Mouse (Mus musculus): ENCODE data around the gene Ppp1r8.
"Not testable (repeated sequence)": the region's sequence is repeated elsewhere in the genome, so short reads cannot be mapped to it uniquely, and the experiment has no call there.

Ppp1r8 gene

DNA sequence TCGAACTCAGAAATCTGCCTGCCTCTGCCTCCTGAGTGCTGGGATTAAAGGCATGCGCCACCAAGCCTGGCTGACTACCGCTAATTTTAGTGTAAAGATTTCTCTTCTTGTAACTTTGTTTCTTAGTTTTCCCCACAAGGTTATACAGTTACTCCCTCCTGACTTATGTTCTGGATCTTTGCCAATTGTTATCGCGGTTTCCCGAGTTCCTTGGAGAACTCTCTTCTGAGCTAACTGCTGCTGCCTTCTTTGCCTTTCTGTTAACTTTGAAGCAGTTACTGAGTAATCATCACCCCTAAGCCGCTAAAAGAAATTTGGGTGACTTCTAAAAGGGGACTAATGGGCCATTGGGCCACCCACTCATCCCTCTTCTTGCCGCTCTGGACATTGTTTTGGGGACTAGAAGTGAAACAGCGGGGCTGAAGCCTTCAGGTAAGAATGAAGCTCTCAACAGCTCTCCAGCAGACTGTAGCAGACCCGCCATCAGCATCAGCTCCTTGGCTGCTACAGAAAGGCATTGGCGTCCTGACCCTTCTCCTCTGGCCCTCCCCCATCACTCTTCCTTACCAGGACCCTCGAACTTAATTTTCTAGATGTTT is 37.3 kb downstream of the Ppp1r8 start:
- DNase-seq: no peak

DNA sequence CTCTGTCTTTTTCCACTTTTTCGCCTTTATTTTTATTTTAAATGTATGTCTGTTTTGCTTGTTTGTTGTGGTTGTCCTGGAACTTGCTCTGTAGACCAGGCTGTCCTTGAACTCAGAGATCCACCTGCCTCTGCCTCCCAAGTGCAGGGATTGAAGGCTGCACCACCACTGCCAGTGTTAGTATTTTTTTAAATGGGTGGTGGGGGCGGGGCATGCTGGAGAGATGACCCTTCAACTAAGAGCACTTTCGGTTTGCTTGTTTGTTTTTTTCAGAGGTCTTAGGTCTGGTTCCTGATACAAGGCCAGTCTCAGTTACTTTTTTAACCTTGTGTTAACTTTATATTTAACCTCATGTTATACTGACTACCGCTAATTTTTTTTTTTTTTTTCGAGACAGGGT is 37.8 kb downstream of the Ppp1r8 start:
- no peak for DNase-seq

DNA sequence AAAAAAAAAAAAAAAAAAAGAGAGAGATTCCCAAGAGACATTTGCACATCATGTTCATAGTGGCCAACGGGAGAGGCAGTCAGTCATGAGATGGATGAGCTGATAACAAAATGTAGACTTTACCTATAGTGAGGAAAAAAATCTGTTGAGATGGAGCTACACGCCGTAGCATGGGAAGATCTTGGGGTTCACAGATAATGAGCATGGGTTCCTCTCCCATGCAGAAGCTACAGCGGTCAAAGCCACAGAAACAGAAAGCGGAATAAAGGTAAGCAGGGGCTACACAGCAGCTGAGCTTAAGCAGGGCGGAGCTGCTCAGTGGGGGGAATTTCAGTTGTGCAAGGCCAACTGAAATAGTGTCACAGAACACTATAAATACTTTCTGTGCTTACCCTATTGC is 38.6 kb downstream of the Ppp1r8 start:
- no peak for DNase-seq

DNA sequence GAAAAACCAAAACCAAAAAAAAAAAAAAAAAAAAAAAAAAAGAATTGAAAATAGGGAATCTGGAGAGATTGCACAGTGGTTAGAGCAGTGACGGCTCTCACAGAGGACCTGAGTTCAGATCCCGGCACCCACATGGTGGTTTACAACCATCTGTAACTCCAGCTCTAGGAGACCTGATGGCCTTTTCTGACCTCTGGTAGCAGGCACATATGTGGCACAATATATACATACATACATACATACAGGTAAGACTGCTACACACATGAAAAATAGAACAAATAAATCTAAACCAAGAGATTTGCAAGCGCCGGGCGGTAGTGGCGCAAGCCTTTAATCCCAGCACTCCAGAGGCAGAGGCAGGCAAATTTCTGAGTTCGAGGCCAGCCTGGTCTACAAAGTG is 39.1 kb downstream of the Ppp1r8 start:
- DNase-seq: no peak

DNA sequence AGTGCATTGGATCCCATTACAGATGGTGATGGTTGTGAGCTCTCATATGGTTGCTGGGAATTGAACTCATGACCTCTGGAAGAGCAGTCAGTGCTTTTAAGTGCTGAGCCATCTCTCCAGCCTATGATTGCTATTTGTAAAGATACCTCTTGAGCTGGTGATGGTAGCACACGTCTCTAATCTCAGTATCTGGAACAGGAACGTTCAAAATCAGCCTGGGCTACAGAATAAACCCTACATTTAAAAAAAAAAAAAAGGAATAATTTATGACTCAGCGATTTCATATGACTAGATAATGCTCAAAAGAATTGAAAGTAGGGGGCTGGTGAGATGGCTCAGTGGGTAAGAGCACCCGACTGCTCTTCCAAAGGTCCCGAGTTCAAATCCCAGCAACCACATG is 39.8 kb downstream of the Ppp1r8 start:
- no peak for DNase-seq

DNA sequence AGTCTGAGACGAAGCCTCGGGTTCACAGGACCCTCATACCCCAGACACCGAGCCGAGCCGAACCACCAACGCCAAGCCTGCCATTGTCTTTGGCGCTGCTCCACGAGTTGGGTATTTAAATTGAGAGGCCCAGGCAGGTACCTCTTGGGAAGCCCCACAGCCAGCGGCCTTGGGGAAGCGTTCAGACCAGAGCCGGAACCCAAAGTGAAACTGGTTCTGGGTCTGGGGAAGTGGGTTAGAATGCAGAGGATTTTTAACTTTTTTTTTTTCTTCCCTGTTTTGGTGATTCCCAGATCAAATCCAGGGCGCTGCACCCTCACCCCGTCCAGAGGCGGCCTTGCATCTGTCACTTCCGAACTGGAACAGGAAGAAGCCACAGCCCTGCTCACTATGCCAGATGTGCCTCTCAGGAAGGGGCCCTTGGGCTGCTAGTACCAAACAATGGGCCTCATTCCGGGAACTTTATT is 40.8 kb downstream of the Ppp1r8 start:
- DNase-seq: no peak

DNA sequence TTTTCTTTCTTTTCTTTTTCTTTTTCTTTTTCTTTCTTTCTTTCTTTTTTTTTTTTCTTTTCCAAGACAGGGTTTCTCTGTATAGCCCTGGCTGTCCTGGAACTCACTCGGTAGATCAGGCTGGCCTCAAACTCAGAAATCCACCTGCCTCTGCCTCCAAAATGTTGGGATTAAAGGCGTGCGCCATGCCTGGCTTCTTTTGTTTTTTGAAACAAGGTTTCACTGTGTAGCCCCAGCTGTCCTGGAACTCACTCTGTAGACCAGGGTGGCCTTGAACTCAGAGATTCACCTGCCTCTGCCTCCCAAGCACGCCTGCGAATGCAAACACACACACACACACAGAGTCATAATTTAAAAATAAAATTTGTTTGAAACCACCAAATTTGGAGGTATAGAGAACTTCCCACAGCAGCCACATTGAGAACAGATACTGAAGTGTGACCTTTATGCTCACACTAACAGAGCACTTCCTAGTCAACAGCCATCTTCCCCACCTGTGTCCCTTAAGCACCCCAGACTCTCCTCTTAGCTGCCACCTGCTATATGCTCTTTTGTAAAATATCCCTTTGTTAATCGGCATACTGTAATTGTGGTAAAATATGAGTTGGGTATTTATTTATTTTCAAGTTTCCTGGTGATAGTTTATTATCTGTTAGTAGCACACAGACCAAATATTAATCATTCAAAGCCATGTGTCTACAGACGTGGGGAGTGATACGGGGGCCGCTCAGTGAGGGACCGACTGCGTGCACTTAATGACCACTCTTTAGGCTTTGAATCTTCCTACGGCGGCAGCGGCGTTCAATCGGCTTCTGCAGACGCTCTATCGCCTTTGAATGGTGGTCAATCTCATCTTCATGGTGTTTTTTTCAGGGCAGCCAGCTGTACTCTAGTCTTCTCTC is 41.5 kb downstream of the Ppp1r8 start:
- no peak for DNase-seq

DNA sequence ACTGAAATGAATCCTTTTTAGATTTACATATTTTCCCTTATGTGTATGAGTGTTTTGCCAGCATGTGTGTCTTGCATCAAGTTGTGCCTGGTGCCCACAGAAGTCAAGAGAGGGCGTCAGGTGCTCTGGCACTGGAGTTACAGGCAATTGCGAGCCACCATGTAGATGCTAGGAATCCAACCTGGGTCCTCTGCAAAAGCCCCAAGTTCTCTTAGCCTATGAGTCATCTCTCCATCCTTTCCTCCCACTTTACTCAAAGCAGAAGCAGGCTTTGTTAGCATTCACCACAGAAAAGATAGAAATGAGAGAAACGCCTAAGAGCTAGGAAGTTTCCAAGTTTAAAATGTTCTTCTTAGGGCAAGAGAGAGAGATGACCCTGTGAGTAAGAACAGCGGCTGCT is 43.1 kb downstream of the Ppp1r8 start:
- no peak for DNase-seq

DNA sequence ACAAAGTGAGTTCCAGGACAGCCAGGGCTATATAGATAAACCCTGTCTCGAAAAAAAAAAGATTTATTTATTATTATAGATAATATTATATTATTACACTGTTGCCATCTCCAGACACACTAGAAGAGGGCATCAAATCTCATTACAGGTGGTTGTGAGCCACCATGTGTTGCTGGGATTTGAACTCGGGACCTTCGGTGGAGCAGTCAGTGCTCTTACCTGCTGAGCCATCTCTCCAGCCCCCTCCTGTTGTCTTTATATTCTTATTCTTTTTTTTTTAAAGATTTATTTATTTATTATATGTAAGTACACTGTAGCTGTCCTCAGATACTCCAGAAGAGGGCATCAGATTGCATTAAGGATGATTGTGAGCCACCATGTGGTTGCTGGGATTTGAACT is 44.3 kb downstream of the Ppp1r8 start:
- DNase-seq: not testable (repeated sequence)

DNA sequence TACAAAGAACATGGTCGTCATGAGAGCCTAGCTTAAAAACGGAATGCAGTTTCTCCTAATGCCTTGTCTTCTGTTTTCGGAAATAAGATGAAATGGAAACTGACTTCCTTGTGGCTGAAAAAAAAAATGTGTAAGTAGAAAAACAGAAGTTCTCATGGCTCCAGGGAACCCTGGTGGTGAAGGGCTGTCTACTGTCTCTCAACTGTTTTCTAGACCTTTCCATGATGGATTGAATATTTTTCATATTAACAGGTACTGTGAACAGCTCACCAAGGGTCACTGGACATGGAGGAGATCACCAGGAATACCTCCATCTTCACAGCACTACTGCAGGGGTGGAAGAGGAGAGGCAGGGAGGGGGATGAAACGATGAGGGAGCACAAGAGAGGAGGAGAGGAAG is 44.9 kb downstream of the Ppp1r8 start:
- no peak for DNase-seq

DNA sequence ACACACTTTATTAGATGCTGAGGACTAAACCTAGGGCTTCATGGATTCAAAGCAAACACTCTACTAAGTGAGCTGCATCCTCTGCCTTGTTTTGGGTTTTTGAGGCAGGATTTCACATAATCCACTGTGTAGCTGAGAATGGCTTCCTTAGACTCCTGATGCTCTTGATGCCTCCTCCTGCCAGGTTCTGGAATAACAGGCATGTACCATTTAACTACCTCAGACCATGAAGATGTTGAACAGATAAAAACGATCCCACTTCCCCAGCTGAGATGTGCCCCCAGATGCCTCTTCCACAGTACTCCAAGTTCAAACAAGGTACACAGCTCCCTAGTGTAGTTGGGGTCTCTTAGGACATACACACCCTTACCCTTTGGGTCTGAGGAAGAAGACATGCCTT is 45.5 kb downstream of the Ppp1r8 start:
- DNase-seq: no peak

DNA sequence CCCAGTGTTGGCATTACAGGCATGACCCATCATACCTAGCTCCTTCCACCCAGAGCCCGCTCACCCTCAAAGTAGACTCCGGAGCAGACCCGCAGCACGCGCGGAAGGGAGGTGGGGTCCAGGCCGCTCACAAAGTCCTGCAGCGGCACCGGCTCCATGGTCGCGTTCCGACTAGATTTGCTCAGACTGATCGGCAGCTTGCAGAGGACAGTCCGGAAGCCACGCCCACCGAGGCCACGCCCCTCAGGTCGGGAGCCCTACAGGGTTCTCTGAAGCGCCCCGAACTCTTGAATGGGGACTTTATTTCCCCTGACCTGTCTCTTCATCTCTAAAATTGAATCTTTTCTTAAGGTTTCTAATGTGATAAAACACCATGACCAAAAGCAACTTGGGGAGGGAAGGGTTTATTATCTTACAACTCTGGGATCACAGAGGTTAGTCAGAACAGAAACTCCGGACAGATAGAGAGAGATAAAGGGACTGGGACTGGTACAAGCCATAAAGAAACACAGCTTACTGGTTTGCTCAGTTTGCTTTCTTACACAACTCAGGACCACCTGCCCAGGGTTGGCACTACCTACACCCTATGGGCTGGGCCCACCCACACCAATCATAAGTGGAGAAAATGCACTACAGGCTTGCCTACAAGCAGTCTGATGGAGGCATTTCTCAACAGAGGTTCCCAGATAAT is 46.6 kb downstream of the Ppp1r8 start, which contains the start of gene Themis2:
Themis2 (minus strand) TSS at position 192 of the 691 bp plus-strand sequence.
- DNase-seq: peak; percentile 78

DNA sequence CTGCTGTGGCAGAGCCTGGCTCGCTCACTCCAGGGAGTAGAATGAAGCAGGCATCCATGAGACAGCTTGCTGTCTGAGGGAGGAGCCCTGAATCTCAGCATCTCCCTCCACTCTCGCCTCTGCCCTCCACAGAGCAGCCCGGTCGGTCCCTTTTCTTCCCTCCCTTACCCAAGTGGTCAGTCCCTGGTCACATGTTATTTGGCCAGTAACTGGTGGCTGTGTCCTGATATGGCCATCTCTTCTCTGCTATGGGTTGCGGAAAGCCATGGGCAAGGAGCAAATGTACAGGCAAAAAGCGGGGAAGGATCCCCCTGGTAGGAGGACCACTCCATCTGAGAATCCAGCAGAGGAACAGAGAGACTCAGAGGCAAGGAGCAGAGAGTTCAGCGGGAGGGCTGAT is 47.8 kb downstream of the Ppp1r8 start:
- DNase-seq: no peak

DNA sequence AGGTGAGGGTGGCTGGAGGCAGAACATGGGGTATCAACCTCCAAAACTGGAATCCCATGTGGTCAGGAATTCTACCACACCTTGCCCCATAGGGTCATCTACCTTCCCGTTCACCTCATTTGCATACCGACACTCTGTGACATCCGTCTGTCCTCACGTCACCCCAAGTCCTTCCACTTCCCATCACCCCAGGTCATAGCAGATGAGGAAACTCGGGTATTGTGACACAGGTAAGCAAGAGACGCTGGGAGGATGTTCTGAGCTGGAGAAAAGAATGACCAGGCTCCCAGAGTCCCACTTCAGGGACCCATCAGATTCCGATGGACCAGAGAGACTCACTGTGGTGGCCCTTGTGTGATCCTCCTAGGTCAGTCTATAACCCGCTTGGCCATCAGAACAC is 48.2 kb downstream of the Ppp1r8 start:
- DNase-seq: no peak

DNA sequence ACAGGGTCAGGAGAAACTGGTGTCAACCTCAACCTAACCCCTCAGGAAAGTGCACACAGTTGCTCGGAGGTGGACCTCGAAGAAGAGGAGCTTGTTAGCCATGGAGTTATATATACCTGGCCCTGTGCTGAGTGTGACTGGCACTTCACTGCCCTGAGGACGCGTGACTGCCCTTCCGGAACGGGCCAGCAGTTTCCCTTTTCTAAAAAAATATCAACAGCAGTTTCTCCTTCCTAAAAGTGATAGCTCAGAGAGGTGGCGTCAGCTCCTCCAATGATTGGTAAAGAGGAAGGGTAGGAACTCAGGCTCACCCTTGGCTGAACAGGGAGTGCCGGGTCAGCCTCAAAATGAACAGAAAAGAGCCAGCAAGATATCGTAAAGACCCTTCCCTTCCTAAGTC is 48.9 kb downstream of the Ppp1r8 start:
- DNase-seq: no peak

DNA sequence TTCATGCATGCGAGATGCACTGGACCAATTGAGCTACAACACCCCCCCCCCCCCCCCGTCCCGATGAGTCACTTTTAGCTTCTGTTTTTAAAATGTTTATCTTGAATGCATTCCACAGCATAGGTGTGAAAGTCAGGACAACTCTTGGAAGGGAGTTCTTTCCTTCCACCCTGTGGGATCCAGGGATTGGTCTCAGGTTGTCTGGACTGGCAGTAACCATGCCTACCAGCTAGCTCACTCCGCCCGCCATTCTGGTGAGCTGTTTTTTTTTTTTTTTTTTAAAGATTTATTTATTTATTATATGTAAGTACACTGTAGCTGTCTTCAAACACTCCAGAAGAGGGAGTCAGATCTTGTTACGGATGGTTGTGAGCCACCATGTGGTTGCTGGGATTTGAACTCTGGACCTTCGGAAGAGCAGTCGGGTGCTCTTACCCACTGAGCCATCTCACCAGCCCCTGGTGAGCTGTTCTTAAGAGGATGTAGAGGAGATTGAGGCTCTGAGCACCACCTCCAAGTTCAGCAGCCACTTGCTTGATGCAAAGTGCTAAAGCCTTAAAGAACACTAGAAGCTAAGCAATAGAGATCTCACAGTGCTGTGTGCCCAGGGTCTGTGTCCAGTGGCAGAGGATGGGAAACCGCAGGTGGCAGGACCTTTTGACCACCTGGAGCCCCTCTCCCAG is 49.5 kb downstream of the Ppp1r8 start:
- not testable (repeated sequence) for DNase-seq

DNA sequence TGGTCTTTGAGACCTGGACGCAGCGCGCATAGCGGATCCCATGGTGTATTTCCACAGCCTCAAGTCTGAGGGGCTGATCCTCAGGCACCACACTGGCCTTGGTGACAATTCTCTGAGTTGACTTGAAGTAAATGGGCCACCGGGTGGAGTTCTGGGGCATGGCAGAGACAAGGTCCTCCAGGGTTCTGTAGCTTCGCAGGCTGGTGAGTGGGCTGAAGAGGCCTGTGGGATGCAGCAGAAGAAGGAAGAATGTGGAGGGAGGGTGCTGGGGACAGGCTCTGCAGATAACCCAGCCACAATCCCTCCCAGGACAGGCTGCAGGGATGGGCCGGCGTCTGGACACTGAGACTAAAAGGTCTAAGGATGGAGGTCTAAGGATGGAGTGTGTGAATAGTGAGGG is 53.2 kb downstream of the Ppp1r8 start:
- DNase-seq: no peak

DNA sequence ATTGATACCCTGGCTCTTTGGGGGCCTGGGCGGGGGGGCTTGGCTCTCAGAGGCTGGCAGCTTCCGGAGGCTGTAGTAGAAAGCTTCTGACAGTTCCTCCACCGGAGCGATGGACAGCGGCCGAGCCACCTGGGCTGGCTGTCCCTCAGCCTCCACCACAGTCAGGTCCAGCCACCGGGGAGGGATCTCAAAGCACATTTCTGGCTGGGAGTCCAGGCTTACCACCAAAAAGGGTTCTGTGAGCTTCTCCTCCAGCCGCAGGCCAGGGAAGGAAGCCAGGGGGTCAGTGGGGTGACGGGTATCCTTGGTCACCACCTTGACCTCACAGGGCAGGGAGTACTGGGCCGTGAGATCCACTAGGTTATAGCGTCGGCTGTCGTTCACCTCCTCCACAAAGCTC is 57.7 kb downstream of the Ppp1r8 start:
- no peak for DNase-seq

DNA sequence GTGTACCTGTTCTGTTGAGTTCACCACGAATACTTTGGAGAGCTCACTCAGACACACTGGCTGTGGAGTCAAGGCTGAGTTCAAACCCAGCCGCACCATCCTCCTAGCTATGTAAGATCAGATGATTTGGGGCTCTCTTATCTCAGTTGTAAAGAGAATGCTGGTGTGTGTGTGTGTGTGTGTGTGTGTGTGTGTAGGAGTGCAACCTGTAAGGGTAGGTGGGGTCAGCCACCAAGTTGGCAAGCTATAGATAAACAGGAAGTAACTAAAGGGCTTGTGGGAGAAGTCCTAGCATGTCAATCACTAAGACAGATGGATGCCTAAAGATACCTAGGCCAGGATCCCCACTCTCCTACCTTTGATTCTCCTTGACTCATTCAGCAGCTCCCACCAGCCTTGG is 59.2 kb downstream of the Ppp1r8 start:
- DNase-seq: no peak

DNA sequence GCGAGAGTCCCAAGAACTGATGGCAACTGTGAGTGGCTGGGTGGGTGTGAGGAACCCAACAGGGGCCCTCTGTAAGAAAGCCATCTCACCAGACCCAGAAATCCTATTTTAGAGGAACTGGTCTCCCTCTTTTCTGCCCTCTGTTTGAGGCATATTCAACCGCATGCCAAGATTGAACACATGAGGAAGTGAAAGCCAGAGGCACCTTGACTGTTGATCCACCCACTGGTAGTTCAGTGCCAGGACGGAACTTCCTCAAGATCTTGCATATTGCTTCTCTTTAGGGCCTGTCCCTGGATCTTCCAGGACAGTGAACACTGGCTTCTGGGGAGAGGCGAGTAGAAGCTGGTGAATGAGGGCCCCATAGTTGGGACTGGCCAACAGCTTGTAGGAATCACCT is 62.7 kb downstream of the Ppp1r8 start:
- DNase-seq: no peak

DNA sequence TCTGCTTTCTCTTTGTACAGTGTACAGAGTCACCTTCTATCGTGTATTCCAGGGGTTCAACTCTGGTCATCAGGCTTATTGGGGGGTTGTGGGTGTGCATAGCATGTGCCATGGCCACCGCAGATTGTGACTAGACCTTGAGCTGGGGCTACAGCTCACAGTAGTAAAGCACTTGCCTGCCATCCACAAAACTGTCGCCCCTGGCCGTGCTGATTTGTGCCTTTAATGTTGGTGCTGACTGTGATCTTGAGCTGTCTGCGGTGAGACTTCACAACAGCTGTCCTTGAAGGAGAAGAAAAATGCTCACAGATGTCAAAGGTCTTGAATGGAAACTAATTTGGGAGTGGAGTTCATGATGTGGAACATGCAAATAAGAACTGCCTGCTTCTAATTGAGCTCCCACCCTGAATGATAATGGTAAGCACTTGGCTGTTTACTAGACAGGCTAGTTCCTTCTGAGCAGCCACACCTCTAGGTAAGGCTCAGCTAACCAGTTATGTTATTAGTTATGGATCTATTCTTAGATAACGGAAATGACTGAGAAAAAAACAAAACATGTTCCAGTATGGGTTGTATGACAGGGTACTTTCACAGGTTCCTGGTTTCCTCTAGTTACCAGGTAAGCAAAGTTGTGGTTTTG is 64.3 kb downstream of the Ppp1r8 start:
- no peak for DNase-seq
